Mouse (Mus musculus): ENCODE measurements around the gene Fam78a. TPM values are rescaled to one million over a fixed set of nuclear protein-coding genes. Genes with fewer than 3 reads are reported as not detected.
A peak's percentile ranks its signal among the peaks of the same experiment; 100 is the strongest.

Gene Fam78a
- total RNA-seq, 4 experiments from 2014 or later = 10.8 to 17.5 (median 14.9) TPM

- no peak for DNase-seq (ENCODE audit: low spot score in 2 of 2)
Observed at GRCm38 (mm10) chr2:32068811-32069607, 15.6 kb downstream of the Fam78a start.

- DNase-seq (ENCODE audit: low spot score in 2 of 2) = no peak
Observed at GRCm38 (mm10) chr2:32066005-32066404, 18.7 kb downstream of the Fam78a start.

GRCm38 (mm10) chr2:32065371-32065791 lies 19.3 kb downstream of the Fam78a start:
- DNase-seq (ENCODE audit: low spot score in 2 of 2) = no peak

GRCm38 (mm10) chr2:32064913-32065312 lies 19.7 kb downstream of the Fam78a start:
- peak in 1 of 2 experiments; percentile 57 for DNase-seq (ENCODE audit: low spot score in 2 of 2)

- DNase-seq (ENCODE audit: low spot score in 2 of 2) = no peak
Observed at GRCm38 (mm10) chr2:32063451-32064151, 21.1 kb downstream of the Fam78a start.

- DNase-seq (ENCODE audit: low spot score in 2 of 2) = no peak
Observed at GRCm38 (mm10) chr2:32062626-32063410, 21.8 kb downstream of the Fam78a start.

- no peak for DNase-seq (ENCODE audit: low spot score in 2 of 2)
Observed at GRCm38 (mm10) chr2:32061722-32062505, 22.7 kb downstream of the Fam78a start.

GRCm38 (mm10) chr2:32061189-32061588 lies 23.5 kb downstream of the Fam78a start:
- DNase-seq (ENCODE audit: low spot score in 2 of 2) = no peak

- DNase-seq (ENCODE audit: low spot score in 2 of 2) = no peak
Observed at GRCm38 (mm10) chr2:32060228-32060805, 24.3 kb downstream of the Fam78a start.

GRCm38 (mm10) chr2:32059613-32060012 lies 25.0 kb downstream of the Fam78a start:
- no peak for DNase-seq (ENCODE audit: low spot score in 2 of 2)

- no peak for DNase-seq (ENCODE audit: low spot score in 2 of 2)
Observed at GRCm38 (mm10) chr2:32058716-32059115, 25.9 kb downstream of the Fam78a start.

- DNase-seq (ENCODE audit: low spot score in 2 of 2) = no peak
Observed at GRCm38 (mm10) chr2:32058241-32058640, 26.4 kb downstream of the Fam78a start.

- no peak for DNase-seq (ENCODE audit: low spot score in 2 of 2)
Observed at GRCm38 (mm10) chr2:32057794-32058193, 26.9 kb downstream of the Fam78a start.

GRCm38 (mm10) chr2:32057360-32057759 lies 27.3 kb downstream of the Fam78a start:
- no peak for DNase-seq (ENCODE audit: low spot score in 2 of 2)

- no peak for DNase-seq (ENCODE audit: low spot score in 2 of 2)
Observed at GRCm38 (mm10) chr2:32056524-32056923, 28.1 kb downstream of the Fam78a start.

- no peak for DNase-seq (ENCODE audit: low spot score in 2 of 2)
Observed at GRCm38 (mm10) chr2:32055357-32055965, 29.2 kb downstream of the Fam78a start.

GRCm38 (mm10) chr2:32052418-32052817 lies 32.2 kb downstream of the Fam78a start:
- no peak for DNase-seq (ENCODE audit: low spot score in 2 of 2)

- no peak for DNase-seq (ENCODE audit: low spot score in 2 of 2)
Observed at GRCm38 (mm10) chr2:32051791-32052190, 32.9 kb downstream of the Fam78a start.

- DNase-seq (ENCODE audit: low spot score in 2 of 2) = no peak
Observed at GRCm38 (mm10) chr2:32047323-32047722, 37.3 kb downstream of the Fam78a start.

- DNase-seq (ENCODE audit: low spot score in 2 of 2) = no peak
Observed at GRCm38 (mm10) chr2:32046009-32046408, 38.6 kb downstream of the Fam78a start.
